Mouse (Mus musculus) lung, postnatal 36 days (tissue): ENCODE measurements at regions not wholly inside any gene's neighbourhood (a gene's known extent, or its start where the extent isn't known, plus 50 kb on each side); places are given as distances from the start of the nearest gene placed in this dataset.
"Not testable (repeated sequence)": the region's sequence is repeated elsewhere in the genome, so short reads cannot be mapped to it uniquely, and the experiment has no call there.

Experiments
- DNase-seq: peaks from one replicate; pipeline ENCODE4 v3.0.0; 2022; ENCODE audit warnings: mixed read lengths

DNA sequence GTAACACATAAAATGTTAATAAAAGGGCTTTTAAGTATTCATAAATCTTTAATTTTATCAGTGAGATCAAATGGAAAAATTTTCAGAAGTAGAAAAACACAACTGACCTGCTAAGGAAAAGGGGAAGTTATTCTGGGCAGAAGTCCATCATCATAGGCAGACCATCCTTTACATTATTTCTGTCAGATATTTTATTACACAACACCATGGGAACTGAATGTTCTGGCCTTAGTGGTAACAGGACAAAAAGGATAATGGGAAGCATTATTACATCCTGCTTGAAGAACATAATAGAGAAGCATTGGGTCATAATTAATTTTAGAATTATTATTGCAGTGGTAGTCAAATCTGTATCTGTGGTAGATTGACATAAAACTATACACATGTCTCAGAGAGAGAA lies 603.5 kb upstream of the Gje1 start:
- no peak for DNase-seq

DNA sequence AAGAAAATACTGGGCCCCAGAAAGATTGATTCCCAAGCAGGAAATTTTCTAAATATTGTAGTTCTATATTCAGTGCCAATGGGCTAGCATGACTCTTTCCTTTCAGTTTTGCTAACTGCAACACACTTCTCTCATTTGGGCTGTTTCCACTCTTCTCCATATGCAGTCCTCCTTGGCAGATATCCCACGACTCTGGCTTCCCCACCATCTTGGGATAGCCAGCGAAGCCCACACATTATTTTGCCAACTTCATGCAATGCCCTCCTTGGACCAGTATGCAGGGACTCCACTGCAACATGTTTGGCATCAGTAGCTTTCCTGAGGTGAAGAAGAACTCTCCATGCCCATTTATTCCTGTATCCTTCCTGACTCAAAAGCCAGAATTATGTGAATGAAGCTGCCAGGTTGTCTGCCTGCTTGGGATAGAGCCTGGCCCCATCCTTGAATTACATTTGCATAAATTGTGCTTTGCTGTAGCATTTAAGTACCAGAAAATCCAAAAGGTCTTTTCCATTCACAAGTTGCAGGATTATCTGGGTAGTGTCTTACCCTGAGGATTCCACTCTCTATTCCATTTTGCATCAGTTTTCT lies 599.1 kb upstream of the Gje1 start:
- no peak for DNase-seq

DNA sequence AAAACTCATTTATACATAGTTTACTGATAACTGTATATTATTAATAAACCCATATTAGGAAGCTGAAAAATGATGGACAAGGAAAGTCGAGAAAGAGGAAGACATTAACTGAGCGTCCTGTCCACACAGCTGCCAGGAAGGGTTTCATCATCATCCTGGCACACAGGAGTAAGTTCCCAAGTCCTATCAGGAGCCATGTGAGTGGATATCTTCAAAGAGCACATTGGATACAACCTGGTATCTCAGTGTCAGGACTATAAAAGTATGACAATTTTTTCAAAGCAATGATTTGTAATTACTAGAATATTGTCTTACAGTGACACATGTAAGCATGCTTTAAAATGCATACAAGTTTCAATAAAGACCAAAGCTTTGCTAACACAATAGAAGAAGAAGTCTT lies 592.6 kb upstream of the Gje1 start:
- no peak for DNase-seq

DNA sequence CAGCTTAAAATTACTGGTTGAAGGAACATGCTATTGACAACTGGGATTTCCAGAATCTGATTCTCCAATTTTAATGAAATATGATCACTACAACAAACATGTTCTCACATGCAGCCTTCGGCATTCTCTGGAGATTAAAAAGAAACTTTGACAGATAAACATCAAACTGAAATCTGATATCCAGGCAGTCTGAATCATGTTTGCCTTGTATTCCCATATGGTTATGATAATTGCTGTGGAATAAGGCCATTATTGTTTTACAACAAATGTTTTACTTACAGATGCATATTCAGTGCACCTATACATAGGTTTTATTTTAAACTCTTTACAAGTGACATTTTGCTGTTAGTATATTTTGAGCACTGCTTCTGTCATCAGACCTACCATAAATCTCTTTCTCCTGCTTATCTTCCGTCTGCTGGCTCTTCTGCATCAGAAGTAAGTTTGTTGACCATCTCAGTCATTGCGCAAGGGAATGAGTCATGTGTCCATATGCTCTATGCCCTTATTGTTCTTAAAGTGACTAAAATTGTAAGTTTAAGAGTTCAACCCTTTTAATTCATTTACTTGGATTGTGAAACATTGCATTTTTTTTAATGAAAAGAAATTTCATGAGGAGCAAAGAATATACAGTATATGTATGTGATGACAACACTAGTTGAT lies 587.9 kb upstream of the Gje1 start:
- no peak for DNase-seq

DNA sequence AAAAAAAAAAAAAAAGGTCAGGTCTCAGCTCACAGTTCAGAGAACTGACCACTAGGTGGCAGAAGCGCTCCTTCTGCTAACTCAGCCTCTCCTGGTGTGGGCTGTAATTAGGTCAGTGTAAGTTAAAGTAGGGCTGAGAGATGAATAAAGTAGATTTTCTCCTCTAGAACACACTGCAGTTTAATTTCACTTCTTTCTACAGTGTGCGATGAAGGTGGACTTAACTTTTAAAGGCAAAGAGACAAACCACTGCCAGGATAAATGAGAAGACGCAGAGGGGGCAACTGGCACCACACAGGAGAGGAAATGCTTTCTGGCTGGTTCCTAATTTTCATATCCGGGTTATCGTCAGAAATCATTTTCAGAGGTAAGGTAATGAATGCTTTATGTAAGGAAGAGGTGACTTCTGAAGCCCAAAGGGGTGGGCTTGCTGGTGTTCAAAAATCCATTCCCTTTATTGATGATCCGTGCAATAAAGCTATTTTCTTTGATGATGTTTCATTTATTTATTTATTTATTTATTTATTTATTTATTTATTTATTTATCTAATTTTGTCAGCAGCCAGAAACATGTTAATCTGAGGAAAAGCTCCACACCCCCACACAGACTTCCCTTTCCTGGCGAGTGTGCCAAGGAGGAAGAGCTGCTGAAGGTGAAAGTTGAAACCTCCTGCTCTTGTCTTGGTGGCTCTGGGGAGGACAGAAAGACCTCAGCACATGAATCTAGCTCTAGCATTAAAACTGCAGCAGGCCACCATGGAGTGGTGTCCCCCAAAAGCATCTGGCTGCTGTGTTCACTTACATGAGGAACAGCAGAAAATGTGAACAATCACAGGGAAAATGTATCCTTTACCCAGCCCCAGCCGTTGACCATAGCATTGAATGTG lies 582.4 kb upstream of the Gje1 start:
- DNase-seq = peak; percentile 80

DNA sequence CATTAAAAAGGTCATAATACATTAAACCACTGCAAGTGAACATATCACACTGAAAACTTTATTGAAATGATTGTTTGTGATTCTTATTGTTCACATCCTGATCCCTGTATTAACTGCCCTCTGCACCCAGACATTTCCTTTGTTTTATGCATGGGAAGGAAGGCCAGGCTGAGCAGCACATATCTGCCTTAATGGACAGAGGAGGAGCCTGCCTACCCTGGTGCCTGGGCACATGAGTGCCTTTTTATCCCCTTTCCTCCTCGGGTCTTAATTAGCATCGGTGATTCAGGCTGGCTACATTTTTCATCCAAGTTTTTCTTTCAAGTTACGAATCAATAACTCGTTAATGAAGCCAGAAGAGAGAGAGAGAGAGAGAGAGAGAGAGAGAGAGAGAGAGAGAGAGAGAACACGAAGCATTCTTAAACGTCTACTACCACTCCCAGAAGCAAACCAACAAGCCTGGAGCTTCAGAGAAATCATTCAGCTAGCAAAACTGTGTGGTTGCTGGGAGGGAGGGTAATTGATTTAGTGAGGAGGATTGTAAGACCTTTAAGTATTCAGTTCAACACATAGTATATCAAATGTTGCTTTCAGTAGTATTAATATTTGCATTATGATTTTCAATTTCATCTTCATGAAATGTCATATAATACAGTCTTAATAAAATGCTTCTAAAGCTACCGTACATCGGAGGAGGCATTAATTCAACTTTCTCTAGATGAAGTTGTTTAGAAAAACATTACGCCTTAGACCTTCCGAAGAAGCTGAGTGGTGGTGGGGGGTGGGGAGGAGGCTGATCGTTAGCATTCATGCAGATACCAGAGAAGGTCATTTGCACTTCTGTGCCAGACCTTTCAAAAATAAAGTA lies 581.6 kb upstream of the Gje1 start:
- DNase-seq = no peak

DNA sequence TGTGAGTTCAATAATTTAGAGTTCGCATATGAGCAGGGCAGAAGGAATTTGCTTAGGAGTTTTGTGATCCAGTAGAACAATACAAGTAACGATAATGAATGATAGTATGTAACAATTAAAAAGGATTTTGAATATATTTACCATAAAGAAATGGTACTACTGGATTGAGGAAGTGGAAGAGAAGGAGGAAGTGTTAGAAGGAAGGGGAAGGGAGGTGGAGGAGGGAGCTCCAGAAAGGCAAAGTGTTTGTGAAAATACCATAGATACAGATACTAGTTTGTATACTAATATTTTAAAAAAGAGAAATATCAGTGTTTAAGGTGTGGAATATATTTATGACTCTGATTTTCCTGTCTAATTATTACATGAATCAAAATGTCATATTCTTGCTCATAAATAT lies 579.2 kb upstream of the Gje1 start:
- peak; percentile 3 for DNase-seq

DNA sequence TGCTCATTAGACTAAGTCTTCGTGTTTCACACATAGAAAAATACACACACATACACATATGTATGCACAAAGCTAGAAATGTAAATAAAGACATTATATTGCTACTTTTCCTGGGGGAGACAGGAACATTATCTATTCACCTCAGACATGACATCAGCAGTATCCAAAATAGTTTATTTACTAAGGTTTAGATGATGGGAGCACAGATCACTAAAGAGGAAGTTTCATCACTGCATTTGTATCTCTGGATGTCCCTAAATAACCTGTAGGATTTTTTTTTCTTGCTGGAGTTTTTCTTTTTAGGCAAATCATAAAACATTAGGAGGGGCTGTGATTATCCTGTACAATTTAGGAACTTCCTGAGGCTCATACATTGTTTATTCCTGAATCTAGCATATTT lies 576.1 kb upstream of the Gje1 start:
- no peak for DNase-seq

DNA sequence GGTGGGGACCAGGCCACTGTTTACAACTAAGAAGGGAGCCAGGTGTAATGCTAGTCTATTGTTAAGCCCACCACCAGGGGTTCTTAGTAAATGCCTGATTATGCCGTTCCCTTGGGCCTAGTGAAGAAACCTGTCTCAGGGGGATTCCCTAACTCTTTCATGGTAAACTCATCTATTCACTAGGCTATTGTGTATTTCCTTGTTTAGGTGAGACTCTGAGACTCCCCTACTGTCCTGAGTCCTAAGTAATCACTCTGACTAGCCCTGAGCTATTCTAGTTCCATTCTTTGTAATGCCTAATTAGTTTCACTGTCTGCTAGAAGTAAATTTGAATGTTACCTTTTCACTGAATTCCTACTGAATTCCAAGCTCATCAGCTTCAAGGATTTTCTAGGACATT lies 545.3 kb upstream of the Gje1 start:
- DNase-seq = not testable (repeated sequence)

DNA sequence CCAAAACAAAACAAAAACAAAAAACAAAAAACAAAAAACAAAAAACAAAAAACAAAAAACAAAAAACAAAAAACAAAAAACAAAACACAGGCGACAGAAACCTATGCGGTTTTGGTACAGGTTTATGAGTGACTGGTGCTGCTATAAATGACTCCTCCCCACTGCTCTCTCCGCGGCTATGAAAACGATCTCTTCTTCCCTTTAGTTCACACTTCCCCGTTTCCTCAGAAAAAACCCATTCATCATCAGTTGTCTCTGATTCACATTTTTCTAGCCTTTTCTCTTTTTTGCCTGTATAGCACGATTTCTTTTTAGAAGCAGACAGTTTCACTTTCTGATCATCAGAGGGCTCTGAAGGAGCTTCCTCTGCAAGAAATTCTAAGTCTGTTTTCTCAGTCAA lies 544.3 kb upstream of the Gje1 start:
- DNase-seq = not testable (repeated sequence)

DNA sequence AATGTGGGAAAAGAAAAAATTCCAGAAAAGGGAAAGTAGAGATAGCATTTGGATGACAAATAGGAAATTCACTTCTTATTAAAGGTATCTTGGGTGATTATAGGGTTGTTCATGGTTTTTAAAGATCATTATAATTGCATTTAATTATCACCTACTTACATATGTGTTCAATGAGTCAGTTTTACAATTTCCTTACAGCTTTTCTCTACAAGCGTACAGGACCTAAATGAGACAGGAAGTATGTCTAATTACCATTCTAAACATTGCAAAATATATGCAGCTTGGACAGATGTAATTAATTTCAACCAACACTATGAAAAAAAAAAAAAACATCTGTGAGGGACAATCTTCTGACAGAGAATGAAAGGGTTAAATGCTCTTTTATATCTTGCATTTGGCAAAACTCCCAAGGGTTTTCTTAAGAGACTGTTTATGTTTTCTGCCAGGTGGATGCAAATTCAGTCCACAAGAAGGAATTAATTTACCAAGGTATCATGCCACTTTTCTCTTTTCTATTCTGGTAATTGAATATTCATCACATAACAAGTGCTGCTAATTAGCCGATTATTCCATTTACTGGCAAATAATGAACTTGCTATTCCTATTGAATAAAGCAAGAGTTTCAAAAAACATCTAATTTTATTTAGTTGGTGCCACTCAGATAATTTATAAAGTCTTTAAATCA lies 531.5 kb upstream of the Gje1 start:
- DNase-seq = no peak

DNA sequence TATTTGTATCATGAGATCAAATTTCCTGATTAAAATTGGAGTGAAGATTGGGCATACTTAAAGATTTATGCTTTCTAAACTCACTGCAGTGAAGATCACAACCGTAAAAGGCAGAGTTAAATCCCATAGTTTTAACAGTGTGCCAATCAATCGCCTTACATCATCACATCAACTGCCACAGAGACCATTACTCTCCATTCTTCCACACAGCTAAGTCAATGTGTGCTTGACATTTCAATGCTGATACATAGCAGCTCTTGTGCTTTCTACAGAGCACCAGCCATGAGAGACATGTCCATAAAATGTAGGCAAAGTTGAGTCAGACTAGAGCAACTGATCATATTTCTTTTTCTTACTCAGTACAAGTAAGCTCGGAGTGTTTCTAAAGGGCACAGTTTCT lies 530.9 kb upstream of the Gje1 start:
- DNase-seq = no peak

DNA sequence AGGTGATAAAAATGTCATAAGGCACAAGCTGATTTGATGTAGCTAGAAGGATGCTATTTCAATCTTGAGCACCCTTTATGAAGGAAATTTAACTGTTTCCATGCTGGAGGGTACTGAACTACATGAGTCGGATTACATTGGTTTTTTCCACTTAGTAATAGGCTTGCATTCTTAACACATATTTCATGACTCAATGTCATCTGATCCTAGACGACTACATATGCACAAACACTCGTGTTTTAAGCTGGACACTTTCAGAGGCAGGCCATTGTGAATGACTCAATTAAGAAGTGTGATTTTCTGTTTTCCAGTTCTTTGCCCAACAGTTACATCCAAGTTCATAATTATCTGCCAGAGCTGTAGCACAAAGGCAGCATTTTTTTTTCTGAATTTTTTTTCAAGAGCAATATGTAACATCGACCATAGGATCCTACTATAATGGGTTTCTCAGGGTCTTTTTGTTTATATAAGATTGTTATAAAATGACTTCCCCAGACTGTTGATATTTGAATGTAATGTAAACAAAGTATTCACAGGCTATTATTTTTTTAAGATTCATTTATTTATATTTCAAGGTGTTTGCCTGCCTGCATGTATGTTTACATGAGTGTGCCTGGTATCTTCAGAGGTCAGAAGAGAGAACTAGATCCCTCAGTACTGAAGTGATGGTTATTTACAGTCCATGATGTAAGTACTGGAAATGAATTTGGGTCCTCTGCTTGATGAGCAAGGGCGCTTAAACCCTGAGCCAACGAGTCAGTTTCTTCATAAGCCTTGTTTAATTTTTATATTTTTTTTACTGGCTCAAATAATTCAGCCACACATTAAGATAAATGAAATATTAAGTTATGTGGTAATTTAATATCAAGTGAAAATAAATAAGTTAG lies 526.6 kb upstream of the Gje1 start:
- DNase-seq = no peak

DNA sequence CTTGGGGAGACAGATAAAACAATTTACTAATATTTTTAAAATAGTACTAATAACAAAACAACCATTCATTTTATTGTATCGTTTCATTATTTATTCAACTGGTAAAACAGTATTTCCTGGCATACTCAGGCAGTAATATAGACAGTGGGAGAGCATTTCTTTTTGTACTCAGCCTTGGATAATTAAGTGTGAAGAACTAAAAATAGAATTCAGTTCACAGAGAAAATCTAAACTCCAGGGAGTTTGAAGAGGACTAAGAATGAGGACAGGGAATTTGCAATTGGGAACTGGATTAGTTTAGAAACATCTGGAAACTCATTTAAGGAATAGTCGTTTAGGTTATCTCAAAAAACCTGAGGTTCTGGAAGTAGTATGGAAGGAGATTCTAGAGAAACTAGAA lies 525.4 kb upstream of the Gje1 start:
- DNase-seq = no peak

DNA sequence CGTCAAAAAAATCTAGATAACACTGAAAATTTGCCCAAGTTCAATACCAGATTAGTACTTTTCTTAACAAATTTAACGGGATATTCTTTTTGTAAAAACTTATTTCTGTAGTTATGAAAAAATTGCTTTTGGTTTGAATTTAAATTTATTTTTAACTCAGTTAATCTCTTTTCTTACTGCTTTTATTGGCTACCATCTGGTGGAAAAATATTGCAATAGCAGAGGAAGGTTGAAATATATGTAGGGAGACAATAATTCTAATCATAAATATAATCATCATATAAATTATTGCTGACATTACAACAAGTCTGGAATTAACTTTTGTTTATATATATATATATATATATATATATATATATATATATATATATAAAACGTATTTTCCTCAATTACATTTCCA lies 500.9 kb upstream of the Gje1 start:
- DNase-seq = no peak

DNA sequence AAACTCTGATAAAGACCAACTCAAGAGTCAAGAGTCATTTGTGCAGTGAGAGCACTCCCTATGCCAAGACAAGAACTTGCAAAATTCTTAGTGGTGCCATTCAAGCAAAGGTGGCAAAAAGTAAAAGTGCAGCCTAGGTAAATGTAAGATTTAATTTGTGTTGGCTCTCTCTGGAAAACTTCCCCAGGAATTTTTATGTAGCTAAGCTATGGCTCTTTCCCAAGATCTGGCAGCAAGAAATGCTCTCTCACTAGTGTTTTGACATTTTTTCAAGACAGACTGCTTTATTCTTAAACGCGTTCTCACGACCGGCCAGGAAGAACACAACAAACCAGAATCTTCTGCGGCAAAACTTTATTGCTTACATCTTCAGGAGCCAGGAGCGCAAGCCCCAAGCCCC lies 461.6 kb upstream of the Gje1 start:
- DNase-seq = no peak

DNA sequence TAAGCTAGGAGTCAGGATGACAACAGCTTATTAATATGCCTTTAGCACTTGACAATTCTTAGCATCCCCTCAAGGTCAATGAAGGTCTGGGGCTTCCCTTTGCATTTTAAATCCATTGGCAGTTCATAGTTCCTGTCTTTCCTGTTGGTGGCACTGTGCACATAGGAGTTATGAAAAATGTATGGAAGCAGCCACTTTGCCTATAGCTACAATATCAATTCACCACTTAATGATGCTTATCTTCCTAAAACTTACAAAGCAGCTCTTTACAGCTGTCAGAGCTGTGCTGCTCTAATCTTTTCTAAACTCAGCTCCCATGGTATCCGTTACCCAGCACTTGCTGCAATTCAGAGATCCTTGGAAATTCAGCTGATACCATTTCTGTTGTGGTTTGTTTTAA lies 456.4 kb upstream of the Gje1 start:
- DNase-seq = no peak

DNA sequence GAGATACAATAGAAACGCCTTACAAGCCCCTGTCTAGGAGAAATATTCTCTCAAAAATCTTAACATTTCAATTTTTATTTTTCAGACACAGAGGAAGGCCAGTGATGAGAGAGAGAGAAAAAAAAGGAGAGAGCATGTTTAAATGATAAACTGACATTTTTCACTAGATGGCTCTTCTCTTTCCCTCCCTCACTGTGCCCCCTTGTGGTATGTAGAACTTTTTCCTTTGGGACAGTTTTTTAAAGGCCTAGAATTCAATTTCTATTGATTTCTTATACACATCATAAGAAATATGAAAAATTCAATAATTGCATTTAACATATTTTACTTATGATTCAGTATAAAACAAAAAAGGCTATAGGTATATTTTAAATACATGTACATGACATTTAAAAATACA lies 454.5 kb upstream of the Gje1 start:
- DNase-seq = no peak

DNA sequence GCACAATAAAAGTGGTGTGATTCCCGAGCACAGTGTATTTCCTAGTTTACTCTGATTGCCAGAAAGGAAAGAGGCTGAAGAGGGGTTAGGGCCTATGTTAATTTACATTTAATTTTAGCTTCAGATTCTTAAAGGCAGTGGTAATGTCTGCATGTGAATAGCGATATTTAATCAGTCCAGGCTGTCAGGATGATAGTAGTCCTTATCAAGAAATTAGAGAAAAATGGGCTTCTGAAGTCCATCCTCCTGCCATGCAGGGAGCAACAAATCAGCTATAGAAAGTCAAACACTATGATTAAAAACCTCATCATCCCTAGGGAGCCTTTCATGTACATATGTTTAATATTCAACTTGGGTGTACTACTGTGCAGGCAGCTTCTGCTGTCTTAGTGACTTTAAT lies 422.7 kb upstream of the Gje1 start:
- DNase-seq = no peak
